Mouse (Mus musculus) G1E (cell line): ENCODE measurements around the gene Gtpbp3. TPM values are rescaled to one million over a fixed set of nuclear protein-coding genes. Genes with fewer than 3 reads are reported as not detected.

Source experiments
- ATAC-seq: 2 replicates; pipeline ENCODE4 v1.8.0; 2016; ENCODE audit warnings: mild to moderate bottlenecking; ENCODE audit not compliant: insufficient number of reproducible peaks, poor library complexity, low FRiP score, severe bottlenecking; ENCODE audit errors: extremely low read depth
- DNase-seq: peaks from one replicate; pipeline ENCODE4 v3.0.0; 2012; ENCODE audit warnings: low spot score
- H3K27me3 ChIP-seq: 2 replicates; pipeline ENCODE4 v1.6.1; 2012; ENCODE audit warnings: mild to moderate bottlenecking, low read length, inconsistent platforms; ENCODE audit not compliant: insufficient read depth
- H3K36me3 ChIP-seq: replicated peaks from 2 replicates; pipeline ENCODE3; 2012; ENCODE audit warnings: mild to moderate bottlenecking, inconsistent platforms
- H3K4me1 ChIP-seq: 2 replicates; pipeline ENCODE4 v1.6.1; 2012; ENCODE audit warnings: low read depth, low read length, inconsistent platforms, mixed read lengths; ENCODE audit not compliant: insufficient read depth
- H3K4me3 ChIP-seq: 2 replicates; pipeline ENCODE4 v1.5.1; 2012; ENCODE audit warnings: low read depth, mild to moderate bottlenecking, inconsistent platforms, low read length, moderate library complexity, mixed read lengths
- H3K9me3 ChIP-seq: replicated peaks from 2 replicates; pipeline ENCODE4 v1.6.1; 2012; ENCODE audit warnings: inconsistent platforms
- CTCF ChIP-seq: IDR thresholded peaks from 2 replicates; pipeline ENCODE4 v1.5.1; 2012; ENCODE audit warnings: low read depth, low read length, inconsistent platforms, mixed read lengths
- GATA1 ChIP-seq: IDR thresholded peaks from 2 replicates; pipeline ENCODE4 v1.6.1; 2012; ENCODE audit warnings: borderline replicate concordance, low read length, inconsistent platforms, mixed read lengths
- GATA2 ChIP-seq: IDR thresholded peaks from 2 replicates; pipeline ENCODE4 v1.6.1; 2012; ENCODE audit warnings: low read depth, low read length, inconsistent platforms, borderline replicate concordance
- POLR2AphosphoS5 ChIP-seq: IDR thresholded peaks from 2 replicates; pipeline ENCODE4 v1.6.1; 2012; ENCODE audit warnings: low read depth, low read length, inconsistent platforms; ENCODE audit not compliant: insufficient replicate concordance
- TAL1 ChIP-seq: conservative IDR thresholded peaks from 2 replicates; pipeline ENCODE4 v1.6.1; 2012; ENCODE audit warnings: low read depth, low read length, inconsistent platforms, mixed read lengths
- polyA plus RNA-seq: library from polyadenylated mRNA; stranded (reverse); fragments of >175 nt; gene quantifications from 2 replicates; pipeline ENCODE4 v1.2.3, GENCODE M21; 2012
- total RNA-seq, 2 experiments: library from RNA; stranded (forward) in 1 of 2; stranded (reverse) in 1 of 2; fragments of 200-1000 nt in 1 of 2; fragments of >200 nt in 1 of 2; fragmentation: Nextera tagmentation in 1 of 2; gene quantifications; 2 replicates each; pipeline ENCODE4 v1.2.3; 2014 to 2017

Gtpbp3 gene
- total RNA-seq (2014; fragmentation: Nextera tagmentation) = 5.8 and 6.4 TPM in 2 replicates
- 14.6 and 18.2 TPM in 2 replicates for total RNA-seq (2017)
- polyA plus RNA-seq = 26.1 and 33.3 TPM in 2 replicates

DNA sequence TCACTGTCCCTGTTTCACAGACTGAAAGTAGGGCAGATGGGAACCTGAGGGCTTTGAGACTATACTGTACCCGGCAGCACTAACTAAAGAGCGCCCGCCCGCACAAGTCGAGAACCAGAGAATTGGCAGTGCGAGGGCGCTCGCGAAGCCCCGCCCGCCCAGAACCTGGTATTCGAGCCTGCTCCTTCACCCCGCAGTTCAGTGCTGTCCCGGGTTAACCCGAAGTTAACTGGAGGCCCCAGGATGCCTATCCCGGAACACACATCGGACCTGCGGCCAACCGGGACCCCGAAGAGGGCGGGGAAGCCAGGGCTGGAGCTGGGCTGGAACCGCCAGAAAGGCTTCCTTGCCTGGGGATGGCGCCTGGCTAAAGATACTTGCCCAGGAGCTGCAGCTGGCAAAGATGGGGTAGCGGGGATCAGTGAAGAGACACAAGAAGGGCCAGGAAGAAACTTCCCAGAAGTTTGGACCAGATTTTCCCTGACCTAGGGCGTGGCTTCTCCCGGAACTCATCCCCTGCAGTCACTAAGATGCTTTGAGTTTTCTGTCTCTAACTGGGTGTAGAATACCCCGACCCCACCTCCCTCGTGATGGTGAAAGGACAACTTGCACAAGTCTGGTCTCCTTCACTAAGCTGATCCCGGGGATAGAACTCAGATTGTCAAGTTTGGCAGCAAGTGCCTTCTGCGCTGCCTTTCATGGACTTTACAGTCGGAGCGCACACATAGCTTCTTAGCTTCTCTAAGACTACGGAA lies at the start of gene Gtpbp3:
Gtpbp3 (plus strand) TSS at position 413 of the 755 bp plus-strand sequence.
- peaks cover 11% of the 10 kb centered on the region; the same call in 1 of the 2 replicates for H3K27me3 ChIP-seq
- peaks cover 40% of the 10 kb centered on the region for H3K36me3 ChIP-seq
- no peaks in the 10 kb centered on the region for H3K9me3 ChIP-seq
- no peak for TF ChIP-seq TAL1
- no peak for TF ChIP-seq CTCF
- TF ChIP-seq GATA2 = no peak
- no peak for TF ChIP-seq GATA1
- no peak for TF ChIP-seq POLR2AphosphoS5
- ATAC-seq (no peak), DNase-seq (peak; percentile 47)
- peak within 1 kb of the TSS; percentile 88 for H3K4me3 ChIP-seq
- peaks cover 58% of the 10 kb centered on the region for H3K4me1 ChIP-seq

DNA sequence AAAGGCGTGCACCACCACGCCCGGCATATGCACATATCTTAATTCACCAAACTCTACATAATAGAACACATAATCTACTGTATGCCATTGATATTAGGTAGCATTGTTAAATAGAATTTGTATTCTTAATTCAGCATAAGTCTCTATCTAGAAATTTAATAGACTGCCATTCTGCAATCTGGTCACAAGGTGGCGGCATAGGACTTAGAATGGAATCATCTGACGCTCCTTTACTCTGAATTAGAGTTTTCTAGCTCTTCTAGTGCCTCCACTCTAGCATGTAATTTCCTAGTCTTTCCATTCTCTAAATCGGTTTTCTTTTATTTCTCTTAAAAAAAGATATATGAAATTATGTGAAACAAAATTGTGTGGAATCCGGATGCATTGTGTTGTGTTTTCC lies 46.5 kb upstream of the Gtpbp3 start:
- peaks cover 19% of the 10 kb centered on the region for H3K27me3 ChIP-seq
- H3K9me3 ChIP-seq = no peaks in the 10 kb centered on the region
- TF ChIP-seq GATA2 (no peak), GATA1 (no peak), POLR2AphosphoS5 (no peak), TAL1 (no peak), CTCF (no peak)
- no peaks in the 10 kb centered on the region for H3K4me1 ChIP-seq
- no peak overlapping the region for H3K4me3 ChIP-seq
- no peak for DNase-seq
- no peaks in the 10 kb centered on the region for H3K36me3 ChIP-seq
- no peak for ATAC-seq

DNA sequence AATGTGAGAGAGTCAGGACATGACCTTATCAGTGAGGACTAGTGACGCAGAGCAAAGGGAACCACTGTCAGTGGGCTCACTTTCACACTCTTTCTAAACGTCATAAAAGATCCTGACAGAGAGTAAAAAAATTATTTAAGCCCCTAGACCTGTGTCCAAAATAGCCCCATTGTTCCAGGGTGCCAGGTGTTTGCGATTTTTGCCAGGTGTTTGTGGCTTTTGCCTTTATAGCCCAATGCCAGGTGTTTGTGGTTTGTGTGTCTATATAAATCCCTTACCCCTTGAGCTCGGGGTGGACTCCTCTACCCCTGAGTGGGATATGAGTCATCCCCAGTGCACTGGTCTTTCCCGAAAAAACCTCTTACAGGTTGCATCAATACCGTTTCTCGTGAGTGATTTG lies 42.8 kb upstream of the Gtpbp3 start:
- Histone ChIP-seq H3K4me1 (no peaks in the 10 kb centered on the region), H3K27me3 (peaks cover 25% of the 10 kb centered on the region), H3K4me3 (no peak overlapping the region), H3K36me3 (no peaks in the 10 kb centered on the region), H3K9me3 (no peaks in the 10 kb centered on the region)
- ATAC-seq (no peak), DNase-seq (no peak)
- TF ChIP-seq GATA1 (no peak), GATA2 (no peak), CTCF (no peak), TAL1 (no peak), POLR2AphosphoS5 (no peak)

DNA sequence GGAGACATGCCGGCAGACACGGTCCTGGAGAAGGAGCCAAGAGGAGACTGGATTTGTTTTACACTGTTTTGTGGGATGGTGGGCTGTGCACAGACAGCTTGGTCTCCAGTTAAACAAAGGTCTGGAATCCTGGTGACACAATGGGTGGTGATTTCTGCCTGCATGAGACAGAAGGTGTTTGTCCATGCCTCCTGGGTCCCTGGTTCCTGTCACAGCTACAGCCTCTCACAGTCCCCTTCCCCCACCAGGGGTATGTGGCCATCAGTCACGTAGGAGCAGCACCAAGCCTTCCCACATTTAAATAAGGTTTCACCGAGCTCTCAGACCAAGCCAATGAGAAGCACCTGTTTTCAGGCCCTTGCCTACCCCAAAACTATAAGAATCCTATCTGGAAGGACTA lies 36.6 kb upstream of the Gtpbp3 start:
- peaks cover 40% of the 10 kb centered on the region for H3K27me3 ChIP-seq
- ATAC-seq = no peak
- H3K9me3 ChIP-seq = no peaks in the 10 kb centered on the region
- no peak for DNase-seq
- H3K4me3 ChIP-seq = no peak overlapping the region
- peaks cover 7% of the 10 kb centered on the region for H3K4me1 ChIP-seq
- H3K36me3 ChIP-seq = no peaks in the 10 kb centered on the region
- no peak for TF ChIP-seq GATA1
- TF ChIP-seq GATA2 = no peak
- TF ChIP-seq TAL1 = no peak
- no peak for TF ChIP-seq CTCF
- TF ChIP-seq POLR2AphosphoS5 = no peak

GRCm38 (mm10) chr8:71451777-71452176 lies 36.1 kb upstream of the Gtpbp3 start:
- peaks cover 41% of the 10 kb centered on the region for H3K27me3 ChIP-seq
- ATAC-seq = no peak
- H3K36me3 ChIP-seq = peaks cover 2% of the 10 kb centered on the region
- H3K4me1 ChIP-seq = peaks cover 9% of the 10 kb centered on the region
- DNase-seq = no peak
- TF ChIP-seq CTCF = no peak
- no peak for TF ChIP-seq GATA2
- no peaks in the 10 kb centered on the region for H3K9me3 ChIP-seq
- H3K4me3 ChIP-seq = no peak overlapping the region; the same call in 1 of the 2 replicates

DNA sequence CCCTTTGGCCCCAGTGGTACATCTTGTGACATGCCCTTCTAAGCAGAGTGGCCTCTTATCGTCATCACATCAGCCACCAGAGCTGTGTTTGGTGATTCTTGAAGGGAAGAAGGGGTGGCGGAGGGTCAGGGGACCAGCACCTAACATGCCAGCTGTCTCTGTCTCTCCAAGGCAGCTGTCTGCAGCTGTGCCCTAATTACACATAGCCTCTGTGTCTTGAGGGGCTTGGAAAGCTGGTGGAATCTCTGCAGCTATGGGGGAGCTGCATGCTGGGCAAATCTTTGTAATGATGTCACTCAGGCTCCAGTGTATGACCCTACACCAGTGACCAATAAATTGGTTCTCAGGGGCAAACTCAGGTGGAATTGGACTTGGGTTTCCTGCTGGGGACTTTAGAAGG lies 35.2 kb upstream of the Gtpbp3 start:
- DNase-seq = no peak
- no peak for ATAC-seq

More for the DNA sequence above, 35.2 kb upstream of the Gtpbp3 start:
- peaks cover 9% of the 10 kb centered on the region for H3K36me3 ChIP-seq
- TF ChIP-seq POLR2AphosphoS5 (no peak), GATA2 (no peak), CTCF (no peak), GATA1 (no peak), TAL1 (no peak)
- no peaks in the 10 kb centered on the region for H3K9me3 ChIP-seq
- H3K4me3 ChIP-seq = no peak overlapping the region
- H3K4me1 ChIP-seq = peaks cover 18% of the 10 kb centered on the region
- peaks cover 36% of the 10 kb centered on the region for H3K27me3 ChIP-seq
